Mouse (Mus musculus) embryonic facial prominence, embryonic 11.5 days (tissue): ENCODE data around the gene Gm9936. TPM values are rescaled to one million over a fixed set of nuclear protein-coding genes. Genes with fewer than 3 reads are reported as not detected.
"Not testable (repeated sequence)": the region's sequence is repeated elsewhere in the genome, so short reads cannot be mapped to it uniquely, and the experiment has no call there.

ENCODE experiments used
- ATAC-seq: fragments of 200-750 bp; cut with Nextera tagmentation; replicated peaks from 2 replicates; pipeline ENCODE4 v1.8.0; 2017; ENCODE audit warnings: low read depth; ENCODE audit not compliant: insufficient number of reproducible peaks, low FRiP score, low TSS enrichment
- DNase-seq: peaks from one replicate; pipeline ENCODE4 v3.0.0-alpha.2; 2015; ENCODE audit warnings: low spot score
- H3K27ac ChIP-seq: fragments of 300-500 bp; sonication (generic); replicated peaks from 2 replicates; pipeline ENCODE4 v1.5.1; 2014; ENCODE audit warnings: mild to moderate bottlenecking, low read depth, low read length, control low read depth
- H3K27me3 ChIP-seq: fragments of 300-500 bp; sonication (generic); 2 replicates; pipeline ENCODE4 v1.6.1; 2014; ENCODE audit warnings: mild to moderate bottlenecking, low read length, moderate library complexity, mixed read lengths; ENCODE audit not compliant: control insufficient read depth, insufficient read depth
- H3K36me3 ChIP-seq: fragments of 300-500 bp; sonication (generic); replicated peaks from 2 replicates; pipeline ENCODE4 v1.6.1; 2014; ENCODE audit warnings: low read depth, mild to moderate bottlenecking, low read length, moderate library complexity, mixed read lengths; ENCODE audit not compliant: control insufficient read depth, insufficient read depth
- H3K4me1 ChIP-seq: fragments of 300-500 bp; sonication (generic); 2 replicates; pipeline ENCODE4 v1.6.1; 2014; ENCODE audit warnings: low read length, mixed read lengths; ENCODE audit not compliant: control insufficient read depth, insufficient read depth
- H3K4me2 ChIP-seq: fragments of 300-500 bp; sonication (generic); 2 replicates; pipeline ENCODE4 v1.6.1; 2014; ENCODE audit warnings: low read depth, mild to moderate bottlenecking, control low read depth, low read length, moderate library complexity
- H3K4me3 ChIP-seq: fragments of 300-500 bp; sonication (generic); 2 replicates; pipeline ENCODE4 v1.5.1; 2014; ENCODE audit warnings: low read depth, low read length, control low read depth
- H3K9ac ChIP-seq: fragments of 300-500 bp; sonication (generic); replicated peaks from 2 replicates; pipeline ENCODE4 v1.6.1; 2014; ENCODE audit warnings: mild to moderate bottlenecking, control low read depth, low read length
- H3K9me3 ChIP-seq: fragments of 300-500 bp; sonication (generic); replicated peaks from 2 replicates; pipeline ENCODE4 v1.6.1; 2016; ENCODE audit warnings: mild to moderate bottlenecking, low read length, inconsistent platforms, mixed read lengths; ENCODE audit not compliant: control insufficient read depth
- WGBS: fragments of 180-500 bp; shearing (Covaris S2); extraction: QIAGEN DNeasy Blood & Tissue Kit; methylation state at CpG from one replicate; pipeline ENCODE4 v1.1.7; 2014; 5-methylcytosine and 5-hydroxymethylcytosine counted together
- polyA plus RNA-seq: library from polyadenylated mRNA; unstranded; fragments of >200 nt; fragmentation: Nextera tagmentation; extraction: Ambion mirVana; gene quantifications from 2 replicates; pipeline ENCODE4 v1.2.1, GENCODE M21; 2014

Gene Gm9936
- polyA plus RNA-seq, 1 experiment from 2014 or later, result 0.29 TPM

DNA sequence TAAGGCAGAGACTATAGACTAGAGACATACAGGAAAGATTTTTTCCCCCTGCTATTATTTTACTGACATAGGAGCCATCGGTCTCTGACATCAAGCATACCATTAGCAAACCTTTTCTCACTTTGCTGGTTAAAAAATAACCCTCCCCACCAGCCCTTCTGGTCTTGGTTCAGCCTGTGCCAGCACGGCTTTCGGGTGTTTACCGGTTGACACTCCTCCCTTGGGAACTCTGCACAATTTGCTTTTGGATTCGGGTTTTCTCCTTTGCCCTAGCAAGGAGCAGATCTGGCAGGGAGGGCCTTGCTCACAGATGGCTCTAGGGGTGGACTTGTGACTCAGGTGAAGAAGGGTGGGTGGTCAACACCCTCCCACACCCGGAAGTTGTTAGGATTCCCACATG is 3.2 kb upstream of the Gm9936 start:
- H3K4me3 ChIP-seq, result no peak overlapping the region
- DNase-seq (no peak), ATAC-seq (no peak)
- no peaks in the 10 kb centered on the region for H3K4me1 ChIP-seq
- H3K27me3 ChIP-seq, result no peaks in the 10 kb centered on the region
- WGBS, result 76% methylated on average over 6 of the region's 6 CpGs
- H3K9me3 ChIP-seq, result no peaks in the 10 kb centered on the region
- H3K9ac ChIP-seq, result no peak overlapping the region
- no peaks in the 10 kb centered on the region for H3K36me3 ChIP-seq
- no peak overlapping the region for H3K27ac ChIP-seq
- no peak overlapping the region for H3K4me2 ChIP-seq

DNA sequence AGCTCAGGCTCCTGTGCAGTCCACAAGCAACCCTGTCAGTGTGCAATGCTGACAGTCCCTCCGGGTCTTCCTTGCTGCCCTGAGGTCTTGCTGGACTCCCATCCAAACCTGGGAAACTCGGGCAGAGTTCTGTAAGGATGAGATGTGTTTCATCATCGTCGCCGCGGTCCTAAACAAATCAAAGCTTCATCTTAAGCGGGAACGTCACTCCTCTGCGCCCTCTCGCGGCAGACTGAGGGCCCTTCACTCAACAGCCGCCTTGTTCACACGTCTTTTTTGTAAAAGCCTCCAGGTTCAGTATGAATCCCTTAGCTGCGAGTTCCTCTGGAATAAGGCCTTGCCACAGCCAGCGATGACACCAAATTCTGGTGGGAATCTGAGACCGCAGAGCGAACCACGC is 771 bp upstream of the Gm9936 start:
- Histone ChIP-seq H3K9ac (peak overlapping the region; percentile 2; the same call in 1 of the 2 replicates), H3K27me3 (no peaks in the 10 kb centered on the region), H3K4me3 (peak overlapping the region; percentile 3; the same call in 1 of the 2 replicates), H3K9me3 (no peaks in the 10 kb centered on the region), H3K4me1 (no peaks in the 10 kb centered on the region), H3K27ac (no peak overlapping the region), H3K4me2 (peak overlapping the region; percentile 45), H3K36me3 (no peaks in the 10 kb centered on the region)
- DNase-seq (peak; percentile 90), ATAC-seq (no peak)
- 5% methylated on average over 18 of the region's 18 CpGs for WGBS

DNA sequence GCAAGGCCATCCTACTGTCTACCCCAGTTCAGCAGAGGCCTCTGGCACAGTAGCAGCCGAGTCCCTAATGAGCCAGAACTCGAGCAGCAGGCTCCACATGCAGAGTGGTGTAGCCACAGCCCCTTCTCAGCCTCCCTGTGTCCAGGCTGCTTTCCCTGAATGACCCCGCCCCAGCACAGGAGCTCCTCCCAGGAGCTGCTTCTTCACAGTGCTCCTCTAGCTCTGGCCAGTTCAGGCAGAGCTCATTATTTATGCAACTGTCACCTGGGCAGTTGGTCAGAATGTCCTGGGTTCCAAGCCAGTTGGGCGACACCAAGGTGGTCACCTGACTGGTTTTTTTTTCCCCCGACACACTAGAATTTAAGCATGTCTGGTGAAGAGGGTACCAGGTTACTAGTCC is 5.1 kb downstream of the Gm9936 start, which contains the start of gene 4930519G04Rik:
Gene 4930519G04Rik, plus strand, starts transcription at position 301 of the 400 bp plus-strand sequence.
- not testable (repeated sequence) for H3K4me1 ChIP-seq, H3K4me3 ChIP-seq, H3K27me3 ChIP-seq, H3K36me3 ChIP-seq, H3K9me3 ChIP-seq, H3K9ac ChIP-seq, DNase-seq, H3K27ac ChIP-seq, H3K4me2 ChIP-seq, ATAC-seq
- 79% methylated on average over 3 of the region's 5 CpGs for WGBS

DNA sequence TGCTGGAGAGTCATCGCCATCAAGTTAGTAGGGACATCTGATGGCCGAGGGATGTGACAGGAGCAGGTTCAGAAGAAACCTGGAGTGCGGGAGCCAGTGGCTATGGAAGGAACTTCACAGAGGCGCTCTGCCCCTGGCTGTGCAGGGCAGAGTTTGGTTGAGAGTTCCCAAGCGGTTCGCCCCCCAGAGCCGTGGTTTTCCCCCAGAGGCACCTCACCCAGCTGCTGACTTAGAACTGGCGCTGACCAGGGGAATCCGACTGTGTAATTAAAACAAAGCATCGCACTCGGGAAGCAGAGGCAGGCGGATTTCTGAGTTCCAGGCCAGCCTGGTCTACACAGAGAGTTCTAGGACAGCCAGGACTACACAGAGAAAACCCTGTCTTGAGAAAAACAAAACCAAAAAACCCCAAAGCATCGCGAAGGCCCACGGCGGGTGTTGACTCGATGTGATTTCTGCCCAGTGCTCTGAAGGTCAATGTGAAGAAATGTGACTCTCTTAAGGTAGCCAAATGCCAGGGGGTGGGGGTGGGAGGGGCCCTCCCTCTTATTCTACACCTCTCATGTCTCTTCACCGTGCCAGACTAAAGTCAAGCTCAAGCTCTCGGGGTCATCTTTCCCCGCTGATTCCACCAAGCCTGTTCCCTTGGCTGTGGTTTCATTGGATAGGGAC is 6.8 kb downstream of the Gm9936 start:
- no peaks in the 10 kb centered on the region for H3K9me3 ChIP-seq
- H3K4me2 ChIP-seq, result no peak overlapping the region
- no peak for DNase-seq
- H3K27me3 ChIP-seq, result no peaks in the 10 kb centered on the region
- H3K36me3 ChIP-seq, result no peaks in the 10 kb centered on the region
- H3K4me1 ChIP-seq, result no peaks in the 10 kb centered on the region
- 86% methylated on average over 20 of the region's 20 CpGs for WGBS
- no peak overlapping the region for H3K27ac ChIP-seq
- no peak overlapping the region for H3K9ac ChIP-seq
- no peak for ATAC-seq
- H3K4me3 ChIP-seq, result no peak overlapping the region

DNA sequence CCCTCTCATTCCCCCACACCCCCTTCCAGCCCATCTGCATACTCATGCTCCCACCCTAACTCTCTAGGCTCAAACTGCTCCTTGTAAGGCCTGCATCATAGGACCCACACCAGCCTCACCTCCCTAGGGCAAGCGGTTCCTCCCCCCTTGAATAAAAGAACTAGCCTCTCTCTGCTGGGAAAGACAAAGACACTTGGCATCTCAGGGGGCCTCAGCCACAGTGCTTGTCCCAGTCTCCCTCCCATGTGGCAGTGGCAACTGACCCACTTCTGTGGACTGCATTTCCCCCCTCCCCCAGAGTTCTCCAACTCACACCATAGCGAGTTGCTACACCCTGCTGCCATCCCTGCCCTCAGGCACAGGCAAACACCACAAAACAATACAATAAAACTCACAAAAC is 14.1 kb downstream of the Gm9936 start:
- WGBS, result 64% methylated on average over 2 of the region's 2 CpGs
- not testable (repeated sequence) for H3K27me3 ChIP-seq, H3K27ac ChIP-seq, H3K9me3 ChIP-seq, H3K36me3 ChIP-seq, ATAC-seq, H3K9ac ChIP-seq, H3K4me1 ChIP-seq, DNase-seq, H3K4me3 ChIP-seq, H3K4me2 ChIP-seq

DNA sequence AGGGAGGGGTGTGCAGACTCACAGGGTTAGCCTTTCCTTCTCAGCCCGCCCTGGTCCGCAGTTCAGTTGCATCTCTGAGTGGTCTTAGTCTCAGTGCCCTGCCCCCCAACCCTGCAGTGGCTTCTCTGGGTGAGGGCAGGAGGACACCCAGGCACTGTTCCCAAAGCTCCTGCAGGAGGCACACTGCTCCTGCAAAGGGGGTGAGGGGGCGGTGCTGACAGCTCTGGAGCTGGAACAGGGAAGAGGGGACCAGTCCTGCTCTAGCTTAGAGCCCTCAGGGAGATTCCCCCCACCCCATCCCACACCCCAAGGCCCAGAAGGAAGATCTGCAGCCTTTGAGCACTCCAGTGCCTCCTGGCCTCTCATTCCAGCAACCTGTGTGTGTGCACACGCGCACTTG is 15.8 kb downstream of the Gm9936 start:
- WGBS, result 61% methylated on average over 5 of the region's 5 CpGs
- Histone ChIP-seq H3K36me3 (no peaks in the 10 kb centered on the region), H3K27me3 (no peaks in the 10 kb centered on the region), H3K4me1 (no peaks in the 10 kb centered on the region), H3K4me2 (no peak overlapping the region), H3K27ac (no peak overlapping the region), H3K4me3 (no peak overlapping the region), H3K9me3 (no peaks in the 10 kb centered on the region), H3K9ac (no peak overlapping the region)
- ATAC-seq (no peak), DNase-seq (no peak)

DNA sequence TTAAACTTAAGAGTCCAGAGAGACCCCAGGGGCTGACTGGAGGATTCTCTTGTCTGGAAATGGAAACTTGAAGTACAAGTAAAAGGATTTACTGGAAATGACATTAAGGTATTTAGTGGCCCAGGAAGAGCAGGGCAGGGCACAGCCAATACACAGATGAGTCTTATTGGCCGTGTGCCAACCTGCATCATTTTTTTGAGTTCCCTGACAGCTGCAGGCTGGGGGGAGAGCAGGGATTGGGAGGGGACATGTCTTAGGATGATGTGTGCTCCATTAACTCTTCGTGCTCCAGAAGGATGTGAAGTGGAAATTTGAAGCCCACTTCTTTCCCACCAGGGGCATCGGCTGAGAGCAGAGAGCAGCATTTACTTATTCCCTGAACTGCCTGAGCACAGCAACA is 16.3 kb downstream of the Gm9936 start:
- not testable (repeated sequence) for H3K9me3 ChIP-seq, H3K4me3 ChIP-seq, H3K4me2 ChIP-seq, H3K4me1 ChIP-seq, H3K27ac ChIP-seq, ATAC-seq, H3K9ac ChIP-seq, H3K27me3 ChIP-seq, H3K36me3 ChIP-seq
- peak; percentile 17 for DNase-seq
- WGBS, result 52% methylated on average over 3 of the region's 3 CpGs

DNA sequence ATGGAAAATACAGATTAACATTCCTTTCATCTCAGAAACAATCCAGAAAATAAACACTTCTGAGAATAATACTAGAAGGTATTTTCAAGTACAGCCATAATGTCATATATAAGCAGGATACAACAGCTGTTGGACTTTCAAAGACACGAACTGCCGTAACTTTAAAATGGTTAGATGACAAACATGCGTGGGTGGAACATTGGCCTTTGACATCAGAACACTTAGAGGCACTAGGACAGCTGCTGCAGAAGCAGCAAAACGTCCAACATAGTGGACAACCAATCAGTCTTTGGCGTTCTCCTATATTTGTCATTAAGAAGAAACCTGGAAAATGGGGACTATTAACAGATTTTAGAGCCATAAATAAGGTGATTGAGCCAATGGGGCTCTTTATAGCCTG is 18.0 kb downstream of the Gm9936 start:
- H3K36me3 ChIP-seq, H3K27me3 ChIP-seq, H3K4me3 ChIP-seq, H3K27ac ChIP-seq, H3K9me3 ChIP-seq, H3K9ac ChIP-seq, H3K4me2 ChIP-seq, DNase-seq, H3K4me1 ChIP-seq, ATAC-seq: not testable (repeated sequence)
- WGBS, result 57% methylated on average over 5 of the region's 5 CpGs
